Mouse (Mus musculus) bone marrow, adult 2 months (tissue): Measurements from ENCODE around the gene Macf1.

Experiments used
- CTCF ChIP-seq: fragments of 200-500 bp; IDR thresholded peaks from 2 replicates; pipeline ENCODE4 v1.5.1; 2011; ENCODE audit warnings: low read length, control low read depth; ENCODE audit not compliant: control insufficient read depth, insufficient read depth
- POLR2A ChIP-seq: fragments of 200-500 bp; IDR thresholded peaks from 2 replicates; pipeline ENCODE4 v1.6.1; 2011; ENCODE audit warnings: low read depth, mild to moderate bottlenecking, control low read depth, low read length, borderline replicate concordance; ENCODE audit not compliant: control insufficient read depth

GRCm38 (mm10) chr4:123685506-123686242 is 1.5 kb upstream of the Macf1 start:
- TF ChIP-seq POLR2A (no peak), CTCF (no peak)
